Mouse (Mus musculus): Measurements from ENCODE around the gene Zfp300.

Zfp300 gene

GRCm38 (mm10) chrX:21088983-21089866 lies at the start of gene Zfp300:
Gene Zfp300, minus strand, starts transcription at chrX:21089527.
- no peak for TF ChIP-seq GATA4 (IDR thresholded peaks at IDR 0.05; ENCODE audit: insufficient replicate concordance, low read length)

- TF ChIP-seq GATA4 (IDR thresholded peaks at IDR 0.05; ENCODE audit: insufficient replicate concordance, low read length): no peak
Measured at GRCm38 (mm10) chrX:21115520-21115919, 26.2 kb upstream of the Zfp300 start, which contains the start of gene Ssxa1. Gene Ssxa1, plus strand, starts transcription at chrX:21115820.

GRCm38 (mm10) chrX:21089867-21090239 lies 526 bp upstream of the Zfp300 start:
- TF ChIP-seq GATA4 (IDR thresholded peaks at IDR 0.05; ENCODE audit: insufficient replicate concordance, low read length): no peak

GRCm38 (mm10) chrX:21088645-21088982 lies 713 bp downstream of the Zfp300 start:
- no peak for TF ChIP-seq GATA4 (IDR thresholded peaks at IDR 0.05; ENCODE audit: insufficient replicate concordance, low read length)

GRCm38 (mm10) chrX:21068106-21068505 lies 21.2 kb downstream of the Zfp300 start, which contains the start of gene Spaca5:
Gene Spaca5, plus strand, starts transcription at chrX:21068406.
- TF ChIP-seq GATA4 (IDR thresholded peaks at IDR 0.05; ENCODE audit: insufficient replicate concordance, low read length): no peak

- no peak for TF ChIP-seq GATA4 (IDR thresholded peaks at IDR 0.05; ENCODE audit: insufficient replicate concordance, low read length)
Measured at GRCm38 (mm10) chrX:21062544-21062890, 26.8 kb downstream of the Zfp300 start.

- TF ChIP-seq GATA4 (IDR thresholded peaks at IDR 0.05; ENCODE audit: insufficient replicate concordance, low read length): no peak
Measured at GRCm38 (mm10) chrX:21061866-21062543, 27.3 kb downstream of the Zfp300 start, which contains the start of gene Zfp182. Gene Zfp182, minus strand, starts transcription at chrX:21062316.

GRCm38 (mm10) chrX:21061460-21061859 lies 27.9 kb downstream of the Zfp300 start:
- TF ChIP-seq GATA4 (IDR thresholded peaks at IDR 0.05; ENCODE audit: insufficient replicate concordance, low read length): no peak
